Mouse (Mus musculus) liver, adult 2 months (tissue): ENCODE measurements at regions not wholly inside any gene's neighbourhood (a gene's known extent, or its start where the extent isn't known, plus 50 kb on each side); places are given as distances from the start of the nearest gene placed in this dataset.

Source experiments
- DNase-seq: peaks from one replicate; pipeline ENCODE4 v3.0.0-alpha.2; 2011; ENCODE audit warnings: low read depth, low spot score; ENCODE audit errors: extremely low read depth
- H3K27ac ChIP-seq: fragments of 200-500 bp; replicated peaks from 2 replicates; pipeline ENCODE4 v1.5.1; 2012; ENCODE audit warnings: low read depth, mild to moderate bottlenecking, control low read depth, inconsistent platforms, low read length; ENCODE audit not compliant: insufficient read depth
- H3K27me3 ChIP-seq: fragments of 200-500 bp; 2 replicates; pipeline ENCODE4 v1.6.1; 2012; ENCODE audit warnings: mild to moderate bottlenecking, moderate library complexity, low read length, inconsistent platforms; ENCODE audit not compliant: control insufficient read depth, insufficient read depth
- H3K36me3 ChIP-seq: fragments of 200-500 bp; 2 replicates; pipeline ENCODE4 v1.6.1; 2012; ENCODE audit warnings: low read length, inconsistent platforms; ENCODE audit not compliant: control insufficient read depth, insufficient read depth
- H3K4me1 ChIP-seq: fragments of 200-500 bp; 2 replicates; pipeline ENCODE4 v1.6.1; 2011; ENCODE audit warnings: low read length; ENCODE audit not compliant: control insufficient read depth, insufficient read depth
- H3K4me3 ChIP-seq: fragments of 200-500 bp; 2 replicates; pipeline ENCODE4 v1.5.1; 2011; ENCODE audit warnings: low read depth, mild to moderate bottlenecking, control low read depth, low read length, moderate library complexity; ENCODE audit not compliant: insufficient read depth
- H3K79me2 ChIP-seq: fragments of 200-500 bp; 2 replicates; pipeline ENCODE4 v1.6.1; 2012; ENCODE audit warnings: inconsistent platforms, mild to moderate bottlenecking, low read length, moderate library complexity; ENCODE audit not compliant: control insufficient read depth, insufficient read depth
- H3K9ac ChIP-seq: fragments of 200-500 bp; 2 replicates; pipeline ENCODE4 v1.6.1; 2012; ENCODE audit warnings: low read depth, mild to moderate bottlenecking, control low read depth, inconsistent platforms, low read length
- CTCF ChIP-seq: fragments of 200-500 bp; IDR thresholded peaks from 2 replicates; pipeline ENCODE4 v1.5.1; 2011; ENCODE audit warnings: low read depth, low read length, control low read depth
- POLR2A ChIP-seq: fragments of 200-500 bp; IDR thresholded peaks from 2 replicates; pipeline ENCODE4 v1.6.1; 2011; ENCODE audit warnings: low read length, control low read depth; ENCODE audit not compliant: insufficient read depth; ENCODE audit errors: extremely low read depth
- WGBS: fragments of 180-500 bp; shearing (Covaris S2); methylation state at CpG from one replicate; pipeline ENCODE4 v1.1.7; 2018; 5-methylcytosine and 5-hydroxymethylcytosine counted together

DNA sequence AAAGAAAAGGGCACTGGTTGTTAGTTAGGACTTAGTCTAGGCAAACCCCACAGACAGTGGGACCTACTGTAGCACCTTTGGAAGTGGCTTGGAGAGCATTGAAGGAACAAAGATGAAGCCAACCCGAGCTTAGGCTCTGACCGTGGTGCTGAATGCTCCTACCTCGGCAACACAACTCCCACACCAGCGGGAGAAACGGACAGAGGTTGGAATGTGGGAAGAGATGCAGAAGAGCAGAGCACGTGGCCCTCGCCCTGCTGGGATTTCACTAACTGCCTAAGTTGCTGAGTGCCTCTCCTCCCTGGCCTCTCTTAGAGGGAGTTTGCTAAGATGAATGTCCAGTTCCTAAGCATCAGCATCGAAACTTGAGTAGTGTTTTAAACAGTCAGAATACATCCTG lies 94.1 kb upstream of the Klf14 start:
- no peak overlapping the region for H3K9ac ChIP-seq
- peaks cover 18% of the 10 kb centered on the region; the same call in 1 of the 2 replicates for H3K36me3 ChIP-seq
- H3K27me3 ChIP-seq: no peaks in the 10 kb centered on the region
- TF ChIP-seq POLR2A (no peak), CTCF (no peak)
- no peak for DNase-seq
- H3K4me1 ChIP-seq: no peaks in the 10 kb centered on the region
- H3K27ac ChIP-seq: no peak overlapping the region
- 17% methylated on average over 8 of the region's 8 CpGs for WGBS
- H3K4me3 ChIP-seq: no peak overlapping the region
- H3K79me2 ChIP-seq: no peaks in the 10 kb centered on the region

DNA sequence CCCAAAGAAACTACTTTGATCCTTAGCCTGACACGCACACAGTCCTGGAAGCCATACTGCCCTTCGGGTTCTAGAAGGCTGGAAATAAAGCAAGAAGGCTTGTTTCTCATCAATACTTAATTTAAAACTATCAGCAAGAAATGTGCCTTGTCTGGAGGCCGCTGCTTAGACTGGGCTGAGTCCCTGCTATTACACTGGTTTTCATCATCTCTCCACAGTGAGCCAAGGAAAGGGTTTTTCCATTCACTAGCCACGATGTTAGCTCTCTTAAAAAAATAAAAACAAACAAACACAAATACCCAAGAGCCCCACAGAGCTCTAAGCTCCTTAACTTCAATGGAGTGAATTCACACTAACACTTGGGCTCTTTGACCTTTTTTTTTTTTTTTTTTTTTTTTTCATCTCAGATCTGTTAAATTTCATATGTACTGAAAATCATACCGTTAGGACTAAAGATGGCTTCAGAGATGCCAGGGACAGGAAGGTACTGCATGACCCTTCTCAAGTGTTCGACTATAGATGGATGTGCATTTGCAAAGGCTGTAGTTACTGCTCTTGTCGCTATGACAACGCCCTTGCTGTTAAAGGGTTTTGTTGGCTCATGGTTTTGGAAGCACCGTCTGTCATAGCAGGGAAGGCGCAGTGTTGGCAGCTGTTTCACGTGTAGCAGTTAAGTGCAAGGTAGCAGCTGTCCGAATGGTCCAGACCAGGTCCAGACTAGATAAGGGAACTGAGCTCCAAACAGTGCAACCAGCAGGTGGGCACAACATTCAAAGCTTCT lies 98.1 kb upstream of the Klf14 start:
- Histone ChIP-seq H3K9ac (no peak overlapping the region), H3K4me1 (no peaks in the 10 kb centered on the region), H3K27me3 (no peaks in the 10 kb centered on the region), H3K4me3 (no peak overlapping the region), H3K36me3 (peaks cover 54% of the 10 kb centered on the region), H3K79me2 (no peaks in the 10 kb centered on the region), H3K27ac (no peak overlapping the region)
- TF ChIP-seq CTCF (no peak), POLR2A (no peak)
- DNase-seq: no peak
- 80% methylated on average over 12 of the region's 12 CpGs for WGBS

DNA sequence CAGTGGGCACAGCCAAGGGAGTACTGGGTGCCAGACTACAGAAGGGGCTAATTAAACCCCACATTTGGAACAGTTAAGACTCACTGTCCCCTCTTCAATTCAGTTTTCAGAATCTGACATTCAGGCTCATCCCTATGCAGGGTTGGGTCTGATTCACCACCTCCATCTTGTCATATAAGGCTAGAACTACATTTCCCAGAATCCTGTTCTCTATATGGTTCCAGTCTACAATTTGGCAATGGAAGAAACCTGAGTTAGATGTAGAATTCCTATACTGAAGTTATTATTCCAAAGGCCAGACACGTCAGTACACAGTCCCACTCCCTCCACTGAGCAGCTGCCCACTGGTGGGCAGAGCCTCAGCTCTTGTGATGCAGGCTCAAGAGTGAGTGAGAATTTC lies 99.4 kb upstream of the Klf14 start:
- Histone ChIP-seq H3K4me3 (no peak overlapping the region), H3K79me2 (no peaks in the 10 kb centered on the region), H3K27me3 (no peaks in the 10 kb centered on the region), H3K4me1 (no peaks in the 10 kb centered on the region), H3K9ac (no peak overlapping the region), H3K36me3 (peaks cover 67% of the 10 kb centered on the region), H3K27ac (no peak overlapping the region)
- DNase-seq: no peak
- WGBS: 82% methylated on average over 1 of the region's 1 CpGs
- TF ChIP-seq CTCF: no peak
- no peak for TF ChIP-seq POLR2A

DNA sequence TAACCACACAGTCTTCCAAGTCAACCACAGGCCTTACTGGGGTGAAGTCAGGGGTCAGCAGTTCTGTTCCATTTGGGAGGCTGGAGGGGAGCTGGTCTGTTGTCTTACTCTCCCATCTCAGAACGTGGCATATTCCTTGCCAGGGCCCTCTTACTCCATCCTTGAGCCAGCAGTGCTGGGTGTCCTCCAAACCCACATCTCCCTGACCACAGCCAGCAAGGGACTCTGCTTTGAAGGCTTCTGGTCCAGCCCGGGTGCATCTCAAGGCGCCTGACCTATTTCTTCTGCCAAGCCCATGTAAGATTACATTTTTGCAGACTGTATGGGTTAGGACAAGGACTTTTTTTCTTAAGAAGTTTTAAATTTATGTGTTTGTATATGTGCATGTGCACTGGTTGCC lies 100.1 kb upstream of the Klf14 start:
- Histone ChIP-seq H3K4me1 (no peaks in the 10 kb centered on the region), H3K27me3 (no peaks in the 10 kb centered on the region), H3K79me2 (no peaks in the 10 kb centered on the region), H3K4me3 (no peak overlapping the region), H3K36me3 (peaks cover 72% of the 10 kb centered on the region), H3K9ac (no peak overlapping the region), H3K27ac (no peak overlapping the region)
- WGBS: 83% methylated on average over 3 of the region's 3 CpGs
- TF ChIP-seq CTCF: no peak
- no peak for TF ChIP-seq POLR2A
- DNase-seq: no peak

DNA sequence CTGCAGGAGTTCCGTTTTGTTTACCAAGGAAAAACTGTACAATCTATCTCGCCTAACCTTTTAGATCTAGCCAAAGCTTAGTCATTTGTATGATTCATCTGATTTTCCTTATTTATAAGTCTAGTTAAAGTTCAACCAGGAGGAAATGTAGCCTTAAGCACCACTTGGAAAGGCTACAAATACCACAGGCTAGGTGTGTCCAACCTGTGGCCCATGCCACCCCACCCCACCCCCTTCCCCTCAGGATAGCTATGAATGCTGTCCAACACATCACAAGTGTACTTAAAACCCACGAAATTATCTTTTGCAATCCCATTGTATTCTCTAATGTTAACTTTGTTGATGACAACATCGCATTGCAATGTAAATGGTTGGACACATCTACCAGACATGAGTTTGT lies 102.9 kb upstream of the Klf14 start:
- H3K79me2 ChIP-seq: no peaks in the 10 kb centered on the region
- H3K9ac ChIP-seq: no peak overlapping the region
- no peak overlapping the region for H3K4me3 ChIP-seq
- peak; percentile 46 for DNase-seq
- H3K36me3 ChIP-seq: peaks cover 86% of the 10 kb centered on the region
- H3K27ac ChIP-seq: no peak overlapping the region
- no peak for TF ChIP-seq POLR2A
- WGBS: 61% methylated on average over 4 of the region's 4 CpGs
- H3K27me3 ChIP-seq: no peaks in the 10 kb centered on the region
- no peaks in the 10 kb centered on the region for H3K4me1 ChIP-seq

DNA sequence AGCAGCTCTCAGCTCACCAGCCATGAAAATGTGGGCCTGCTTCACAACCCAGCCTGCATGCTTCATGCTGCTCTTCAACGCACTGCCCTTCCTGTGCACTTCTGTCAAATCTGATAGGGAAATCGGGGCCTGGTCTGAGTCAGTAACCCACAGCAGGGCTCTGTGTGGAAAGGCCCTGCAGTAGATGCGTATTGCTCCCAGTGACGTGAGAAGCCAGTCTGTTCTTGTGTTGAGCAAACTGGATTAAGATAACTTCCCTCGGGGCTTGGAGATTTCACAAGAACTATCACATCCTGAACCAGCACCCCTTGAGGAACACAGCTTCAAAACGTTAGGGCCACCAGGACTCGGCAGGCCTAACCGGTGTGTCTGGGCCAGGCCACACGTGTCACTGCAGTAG lies 106.5 kb upstream of the Klf14 start:
- H3K79me2 ChIP-seq: no peaks in the 10 kb centered on the region
- peaks cover 2% of the 10 kb centered on the region for H3K4me1 ChIP-seq
- no peak overlapping the region for H3K4me3 ChIP-seq
- TF ChIP-seq CTCF (no peak), POLR2A (no peak)
- no peak overlapping the region for H3K27ac ChIP-seq
- DNase-seq: no peak
- WGBS: 82% methylated on average over 9 of the region's 9 CpGs
- H3K9ac ChIP-seq: no peak overlapping the region
- peaks cover 89% of the 10 kb centered on the region for H3K36me3 ChIP-seq
- H3K27me3 ChIP-seq: no peaks in the 10 kb centered on the region
